In genomic region chr2:25625986-25626385, GRCm38 (mm10) we compare ENCODE assay signal across 25 mouse cellular contexts. TPM values are rescaled to one million over a fixed set of nuclear protein-coding genes. Genes with fewer than 3 reads are reported as not detected.
DNase-seq lines count a peak whose midpoint lies in the region; ATAC-seq and TF ChIP-seq lines count a peak whose summit lies in the region.
"Had no signal": no experiment of that assay in that cellular context is flagged by ENCODE, and none has a peak within 500 bp of the region (broad histone marks: within the 10 kb centered on the region; RNA-seq: fewer than 3 reads in every experiment).

No protein-coding gene starts in this region.

- no peak for TF ChIP-seq CTCF in liver, postnatal 0 days (IDR thresholded peaks at IDR 0.05; ENCODE audit: low read depth)

- H3K27ac ChIP-seq in heart, embryonic 12.5 days (ENCODE audit: poor library complexity, severe bottlenecking), result no peak overlapping the region
- H3K27ac ChIP-seq in liver, postnatal 0 days (ENCODE audit: low read depth), result no peak overlapping the region
- H3K27ac ChIP-seq: embryonic facial prominence, embryonic 10.5 days; embryonic facial prominence, embryonic 12.5 days; forebrain, embryonic 13.5 days; forebrain, embryonic 15.5 days had no signal

- TF ChIP-seq EP300 in liver, postnatal 0 days (IDR thresholded peaks at IDR 0.05; ENCODE audit: low read depth), result no peak

- WGBS in heart, embryonic 12.5 days, result 51% methylated on average over 5 of the region's 5 CpGs
- WGBS in liver, postnatal 0 days (ENCODE audit: insufficient replicate concordance), result 41% methylated on average over 5 of the region's 5 CpGs

- DNase-seq in cerebellum, adult 11 months, result peak; percentile 2
- DNase-seq in cerebellum, postnatal 10 days, result no peak
- peak; percentile 91 for DNase-seq in heart, adult 11 months
- DNase-seq in liver, postnatal 0 days, result no peak
- no peak for DNase-seq in liver
- DNase-seq: adrenal gland, adult 8-10 months; adrenal gland, postnatal 14 days; adrenal gland, postnatal 36 days; B cell, adult 2 months; cerebellum, adult 18-20 months; cerebellum, adult 9-11 months; cerebellum, postnatal 25 days; forebrain, postnatal 0 days had no signal

- H3K4me3 ChIP-seq in heart, embryonic 12.5 days, result no peak overlapping the region
- no peak overlapping the region for H3K4me3 ChIP-seq in liver, postnatal 0 days (ENCODE audit: low read depth, low read length)
- H3K4me3 ChIP-seq: embryonic facial prominence, embryonic 10.5 days; embryonic facial prominence, embryonic 12.5 days; forebrain, embryonic 13.5 days; forebrain, embryonic 15.5 days had no signal

- no peaks in the 10 kb centered on the region for H3K9me3 ChIP-seq in heart, embryonic 12.5 days (replicated peaks)
- no peaks in the 10 kb centered on the region for H3K9me3 ChIP-seq in liver, postnatal 0 days (ENCODE audit: low read length)
- H3K9me3 ChIP-seq: embryonic facial prominence, embryonic 10.5 days; embryonic facial prominence, embryonic 12.5 days; forebrain, embryonic 13.5 days; forebrain, embryonic 15.5 days; G1E had no signal

- peaks cover 7% of the 10 kb centered on the region; the same call in 1 of the 2 replicates for H3K27me3 ChIP-seq in heart, embryonic 12.5 days (replicated peaks)
- no peaks in the 10 kb centered on the region for H3K27me3 ChIP-seq in liver, postnatal 0 days (ENCODE audit: insufficient read depth, low read length)
- H3K27me3 ChIP-seq: embryonic facial prominence, embryonic 12.5 days; forebrain, embryonic 13.5 days; forebrain, embryonic 15.5 days had no signal

- peaks cover 9% of the 10 kb centered on the region; the same call in 1 of the 2 replicates for H3K4me1 ChIP-seq in heart, embryonic 12.5 days (replicated peaks)
- peaks cover 11% of the 10 kb centered on the region for H3K4me1 ChIP-seq in liver, postnatal 0 days (ENCODE audit: insufficient read depth)

- H3K36me3 ChIP-seq in heart, embryonic 12.5 days, result no peaks in the 10 kb centered on the region
- H3K36me3 ChIP-seq in liver, postnatal 0 days (replicated peaks; ENCODE audit: insufficient read depth, low read length), result no peaks in the 10 kb centered on the region
- H3K36me3 ChIP-seq: embryonic facial prominence, embryonic 10.5 days; embryonic facial prominence, embryonic 12.5 days; forebrain, embryonic 15.5 days; G1E had no signal

- H3K4me2 ChIP-seq in heart, embryonic 12.5 days, result no peak overlapping the region
- peak overlapping the region; percentile 22; the same call in 1 of the 2 replicates for H3K4me2 ChIP-seq in liver, postnatal 0 days (ENCODE audit: low read depth, low read length)
- H3K4me2 ChIP-seq: embryonic facial prominence, embryonic 12.5 days; forebrain, embryonic 13.5 days; forebrain, embryonic 15.5 days had no signal

- no peak for ATAC-seq in heart, embryonic 12.5 days (ENCODE audit: insufficient number of reproducible peaks, low FRiP score)
- ATAC-seq in liver, postnatal 0 days, result no peak
- ATAC-seq: activated CD4-positive, CD25-positive, alpha-beta regulatory T cell, adult 4 months; CD4-positive, CD25-positive, alpha-beta regulatory T cell, adult 4 months; forebrain, embryonic 13.5 days; forebrain, embryonic 15.5 days; forebrain, postnatal 0 days; Patski had no signal

- H3K9ac ChIP-seq in heart, embryonic 12.5 days, result no peak overlapping the region
- no peak overlapping the region for H3K9ac ChIP-seq in liver, postnatal 0 days (replicated peaks)
- H3K9ac ChIP-seq: embryonic facial prominence, embryonic 12.5 days; forebrain, embryonic 13.5 days; forebrain, embryonic 15.5 days; forebrain, postnatal 0 days had no signal

RNA-seq across cellular contexts. Expression of gene Fcna, which starts 1.8 kb away (rescaled TPM):
- 0.63 and 1.1 TPM in 2 replicates for polyA plus RNA-seq in heart, embryonic 12.5 days (2016; fragmentation: Nextera tagmentation; extraction: Ambion mirVana)
- polyA plus RNA-seq in liver, postnatal 0 days (2015; fragmentation: Nextera tagmentation; extraction: Ambion mirVana), result 95.4 and 100 TPM in 2 replicates
- polyA plus RNA-seq: G1E, Patski had no signal

RNA-seq across cellular contexts. Expression of gene Tmem141, which starts 4.2 kb away (rescaled TPM):
- polyA plus RNA-seq in heart, embryonic 12.5 days (2016; fragmentation: Nextera tagmentation; extraction: Ambion mirVana), result 15.3 and 17.8 TPM in 2 replicates
- 43.3 and 55.1 TPM in 2 replicates for polyA plus RNA-seq in liver, postnatal 0 days (2015; fragmentation: Nextera tagmentation; extraction: Ambion mirVana)
- polyA plus RNA-seq: G1E had no signal

RNA-seq across cellular contexts. Expression of gene Ccdc183, which starts 8.5 kb away (rescaled TPM):
- polyA plus RNA-seq in heart, embryonic 12.5 days (2016; fragmentation: Nextera tagmentation; extraction: Ambion mirVana), result 0.12 and 0.14 TPM in 2 replicates
- polyA plus RNA-seq in liver, postnatal 0 days (2015; fragmentation: Nextera tagmentation; extraction: Ambion mirVana), result 0.19 and 0.28 TPM in 2 replicates
- polyA plus RNA-seq: activated CD4-positive, CD25-positive, alpha-beta regulatory T cell, adult 4 months; CD4-positive, CD25-positive, alpha-beta regulatory T cell, adult 4 months; G1E had no signal

RNA-seq across cellular contexts. Expression of gene Rabl6, which starts 17.7 kb away (rescaled TPM):
- polyA plus RNA-seq in heart, embryonic 12.5 days (2016; fragmentation: Nextera tagmentation; extraction: Ambion mirVana), result 48.6 and 49.2 TPM in 2 replicates
- 11.0 and 13.5 TPM in 2 replicates for polyA plus RNA-seq in liver, postnatal 0 days (2015; fragmentation: Nextera tagmentation; extraction: Ambion mirVana)

RNA-seq across cellular contexts. Expression of gene Lcn8, which starts 26.9 kb away (rescaled TPM):
- not detected in 2 replicates for polyA plus RNA-seq in heart, embryonic 12.5 days (2016; fragmentation: Nextera tagmentation; extraction: Ambion mirVana)
- 0.18 TPM in 1 of 2 replicates, not detected in the other for polyA plus RNA-seq in liver, postnatal 0 days (2015; fragmentation: Nextera tagmentation; extraction: Ambion mirVana)
- polyA plus RNA-seq: activated CD4-positive, CD25-positive, alpha-beta regulatory T cell, adult 4 months; CD4-positive, CD25-positive, alpha-beta regulatory T cell, adult 4 months; cortical plate, adult 2 months; embryonic facial prominence, embryonic 14.5 days; forebrain, embryonic 11.5 days; forebrain, embryonic 13.5 days; forebrain, embryonic 15.5 days; forebrain, postnatal 0 days; G1E; Patski had no signal

Comparison
In these comparisons a context has a peak if more than half of its experiments do, and no peak if none do; other contexts are left out.
1. DNase-seq: peak in cerebellum, adult 11 months (single experiment) and heart, adult 11 months (single experiment); none in cerebellum, postnatal 10 days (0 of 2), liver, postnatal 0 days (single experiment) and liver (single experiment).
2. RNA of gene Fcna, which starts 1.8 kb away (polyA plus RNA-seq): 95.4 to 100 TPM in liver, postnatal 0 days; 0.63 to 1.1 TPM in heart, embryonic 12.5 days; every median in the first group is over 10 times any median in the second.